Mouse (Mus musculus) testis, adult 2 months (tissue): ENCODE data around the gene Crtc1.

Source experiments
- CTCF ChIP-seq: fragments of 200-500 bp; IDR thresholded peaks from 2 replicates; pipeline ENCODE4 v1.5.1; 2012; ENCODE audit warnings: low read depth, mild to moderate bottlenecking, inconsistent platforms, low read length, moderate library complexity; ENCODE audit not compliant: control insufficient read depth, insufficient read depth, insufficient replicate concordance
- POLR2A ChIP-seq: fragments of 200-500 bp; IDR thresholded peaks from 2 replicates; pipeline ENCODE4 v1.6.1; 2012; ENCODE audit warnings: low read depth, mild to moderate bottlenecking, inconsistent platforms, low read length, moderate library complexity; ENCODE audit not compliant: control insufficient read depth

DNA sequence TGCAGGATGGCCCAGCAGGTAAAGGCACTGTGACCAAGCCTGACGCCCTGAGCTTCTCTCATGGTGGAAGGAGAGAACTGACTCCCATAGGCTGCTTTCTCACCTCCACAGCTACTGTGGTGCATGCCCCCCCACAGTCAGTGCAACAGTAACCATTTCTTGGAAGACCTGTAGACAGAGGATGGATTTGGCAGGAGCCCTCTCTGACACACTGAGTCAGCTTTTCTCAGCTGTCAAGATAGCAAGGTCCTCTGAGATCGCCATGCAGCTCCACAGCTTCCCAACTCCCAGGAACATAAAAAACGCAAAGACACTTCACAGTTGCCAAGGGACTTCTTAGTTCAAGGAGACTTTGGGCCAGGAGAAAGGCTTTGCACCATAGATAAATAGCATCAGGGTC, 19.1 kb upstream of the Crtc1 start:
- TF ChIP-seq CTCF = no peak
- no peak for TF ChIP-seq POLR2A
